In the genomic region with DNA sequence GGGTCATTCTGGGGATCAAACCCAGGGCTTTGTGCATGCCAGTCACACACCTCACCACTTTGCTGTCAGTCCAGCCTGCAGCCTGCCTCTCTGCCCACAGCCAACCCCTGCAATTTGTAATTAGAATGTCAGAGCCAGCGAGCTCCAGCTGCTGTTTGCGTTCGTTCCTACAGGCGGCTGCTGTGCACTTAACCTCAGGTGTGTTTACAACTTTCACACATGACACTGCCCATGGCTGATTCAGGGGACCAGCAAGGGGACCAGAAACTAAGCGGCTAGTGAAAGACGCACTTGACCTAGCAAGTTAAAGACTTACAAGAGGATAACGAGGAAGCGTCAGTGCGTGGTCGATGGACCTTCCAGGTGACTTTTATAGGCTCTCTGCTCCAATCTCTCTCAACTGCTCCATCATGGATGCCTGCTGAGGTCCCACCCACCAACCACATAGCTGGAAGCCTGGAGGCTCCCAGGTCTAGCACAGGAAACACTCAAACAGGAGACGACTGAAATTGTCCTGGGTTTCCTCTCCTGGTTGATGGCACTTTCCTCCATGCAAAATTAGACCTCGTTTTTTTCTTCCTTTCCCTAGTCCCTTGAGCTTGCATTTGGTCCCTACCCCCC, we compare ENCODE assay signal across 11 mouse cellular contexts. TPM values are rescaled to one million over a fixed set of nuclear protein-coding genes. Genes with fewer than 3 reads are reported as not detected.
DNase-seq lines count a peak whose midpoint lies in the region; ATAC-seq lines count a peak whose summit lies in the region.
"Had no signal": no experiment of that assay in that cellular context is flagged by ENCODE, and none has a peak within 500 bp of the region (broad histone marks: within the 10 kb centered on the region; RNA-seq: fewer than 3 reads in every experiment).

No protein-coding gene starts in this region.

- ATAC-seq in limb, embryonic 12.5 days (ENCODE audit: insufficient number of reproducible peaks, insufficient read depth, low FRiP score, low TSS enrichment, low read depth): no peak
- ATAC-seq in stomach, embryonic 14.5 days (ENCODE audit: insufficient number of reproducible peaks, insufficient read depth, low FRiP score, low read depth): no peak
- no peak for ATAC-seq in inflammation-experienced regulatory T-cells, adult 6 months

- no peak overlapping the region; the same call in 1 of the 2 replicates for H3K4me3 ChIP-seq in limb, embryonic 12.5 days (replicated peaks)
- H3K4me3 ChIP-seq in stomach, embryonic 14.5 days (ENCODE audit: low read depth, low read length): peak overlapping the region; percentile 13; the same call in 1 of the 2 replicates
- H3K4me3 ChIP-seq: erythroblast, embryonic 14.5 days; hindbrain, embryonic 12.5 days had no signal

- no peaks in the 10 kb centered on the region for H3K27me3 ChIP-seq in limb, embryonic 12.5 days
- no peaks in the 10 kb centered on the region for H3K27me3 ChIP-seq in stomach, embryonic 14.5 days (ENCODE audit: control insufficient read depth, insufficient read depth, low read length)
- H3K27me3 ChIP-seq: hindbrain, embryonic 12.5 days had no signal

- peak; percentile 9 for DNase-seq in adrenal gland, adult 2 months
- no peak for DNase-seq in adrenal gland, postnatal 36 days
- DNase-seq in kidney, adult 18-20 months: peak; percentile 48
- DNase-seq in kidney, adult 11 months: no peak
- no peak for DNase-seq in gastrocnemius, adult 18-20 months (ENCODE audit: low spot score)
- DNase-seq: right cerebral cortex, postnatal 14 days had no signal

- WGBS in limb, embryonic 12.5 days: 15% methylated on average over 12 of the region's 12 CpGs
- WGBS in stomach, embryonic 14.5 days: 9% methylated on average over 12 of the region's 12 CpGs

- H3K4me2 ChIP-seq in limb, embryonic 12.5 days: peak overlapping the region; percentile 37
- peak overlapping the region; percentile 39 for H3K4me2 ChIP-seq in stomach, embryonic 14.5 days (replicated peaks; ENCODE audit: low read depth, low read length)
- H3K4me2 ChIP-seq: hindbrain, embryonic 12.5 days had no signal

- H3K9ac ChIP-seq in limb, embryonic 12.5 days (replicated peaks): no peak overlapping the region
- H3K9ac ChIP-seq in stomach, embryonic 14.5 days (replicated peaks; ENCODE audit: low read depth, low read length): 0 out of 2 replicates have a peak overlapping the region, but pooled peaks have one; percentile 15
- H3K9ac ChIP-seq: hindbrain, embryonic 12.5 days had no signal

- no peaks in the 10 kb centered on the region for H3K36me3 ChIP-seq in limb, embryonic 12.5 days
- H3K36me3 ChIP-seq in stomach, embryonic 14.5 days (ENCODE audit: control insufficient read depth, insufficient read depth, low read length): no peaks in the 10 kb centered on the region
- H3K36me3 ChIP-seq: hindbrain, embryonic 12.5 days had no signal

- no peaks in the 10 kb centered on the region for H3K9me3 ChIP-seq in limb, embryonic 12.5 days
- H3K9me3 ChIP-seq in stomach, embryonic 14.5 days (ENCODE audit: control insufficient read depth, low read depth, low read length): no peaks in the 10 kb centered on the region
- H3K9me3 ChIP-seq: hindbrain, embryonic 12.5 days had no signal

- peaks cover 41% of the 10 kb centered on the region for H3K4me1 ChIP-seq in limb, embryonic 12.5 days (replicated peaks)
- H3K4me1 ChIP-seq in stomach, embryonic 14.5 days (ENCODE audit: control insufficient read depth, insufficient read depth, low read length): peaks cover 26% of the 10 kb centered on the region

- peak overlapping the region; percentile 60 for H3K27ac ChIP-seq in limb, embryonic 12.5 days
- H3K27ac ChIP-seq in stomach, embryonic 14.5 days (ENCODE audit: low read length): peak overlapping the region; percentile 93
- H3K27ac ChIP-seq: hindbrain, embryonic 12.5 days had no signal

RNA-seq across cellular contexts. Expression of a gene that starts 5.4 kb away (rescaled TPM):
- total RNA-seq in adrenal gland, adult 2 months (2021): 100 to 1,000 TPM; 828 to 858 TPM
- polyA plus RNA-seq in adrenal gland, adult 2 months (2012; rRNA removed): 2,208 and 2,873 TPM in 2 replicates
- total RNA-seq in adrenal gland, postnatal 36 days (2021): 100 to 1,000 TPM; 753 to 830 TPM
- 325 and 346 TPM in 2 replicates for polyA plus RNA-seq in limb, embryonic 12.5 days (2016; fragmentation: Nextera tagmentation; extraction: Ambion mirVana)
- polyA plus RNA-seq in stomach, embryonic 14.5 days (2014; fragmentation: Nextera tagmentation; extraction: Ambion mirVana): 320 TPM in 2 replicates
- total RNA-seq in gastrocnemius, adult 18-20 months (2021): 100 to 1,000 TPM in 1 of 2 experiments, 10 to 100 TPM in 1; 64.3 to 105 TPM
- 10 to 100 TPM in 2 of 3 experiments, 1 to 10 TPM in 1; 9.5 to 15.5 (median 12.1) TPM for polyA plus RNA-seq in inflammation-experienced regulatory T-cells, adult 6 months (2017; shearing (Covaris generic))

RNA-seq across cellular contexts. Expression of a gene that starts 5.9 kb away (rescaled TPM):
- total RNA-seq in adrenal gland, adult 2 months (2021): 100 to 1,000 TPM; 269 to 320 TPM
- 390 and 451 TPM in 2 replicates for polyA plus RNA-seq in adrenal gland, adult 2 months (2012; rRNA removed)
- 100 to 1,000 TPM; 284 to 296 TPM for total RNA-seq in adrenal gland, postnatal 36 days (2021)
- 401 and 407 TPM in 2 replicates for polyA plus RNA-seq in limb, embryonic 12.5 days (2016; fragmentation: Nextera tagmentation; extraction: Ambion mirVana)
- polyA plus RNA-seq in stomach, embryonic 14.5 days (2014; fragmentation: Nextera tagmentation; extraction: Ambion mirVana): 341 and 354 TPM in 2 replicates
- total RNA-seq in gastrocnemius, adult 18-20 months (2021): 100 to 1,000 TPM; 196 to 205 TPM
- 10 to 100 TPM; 35.6 to 70.5 (median 42.2) TPM for polyA plus RNA-seq in inflammation-experienced regulatory T-cells, adult 6 months (2017; shearing (Covaris generic))

RNA-seq across cellular contexts. Expression of a gene that starts 13.8 kb away (rescaled TPM):
- 1 to 10 TPM; 1.1 to 1.5 TPM for total RNA-seq in adrenal gland, adult 2 months (2021)
- 2.1 and 2.5 TPM in 2 replicates for polyA plus RNA-seq in adrenal gland, adult 2 months (2012; rRNA removed)
- 1 to 10 TPM; 1.0 to 1.3 TPM for total RNA-seq in adrenal gland, postnatal 36 days (2021)
- polyA plus RNA-seq in limb, embryonic 12.5 days (2016; fragmentation: Nextera tagmentation; extraction: Ambion mirVana): 2.2 TPM in 2 replicates
- 1.3 and 1.5 TPM in 2 replicates for polyA plus RNA-seq in stomach, embryonic 14.5 days (2014; fragmentation: Nextera tagmentation; extraction: Ambion mirVana)
- total RNA-seq in gastrocnemius, adult 18-20 months (2021): under 1 TPM in 1 of 2 experiments, not detected in 1; 0.12 TPM
- polyA plus RNA-seq in inflammation-experienced regulatory T-cells, adult 6 months (2017; shearing (Covaris generic)): 10 to 100 TPM; 30.8 to 40.1 (median 38.3) TPM
- polyA plus RNA-seq: erythroblast, embryonic 14.5 days had no signal

RNA-seq across cellular contexts. Expression of a gene that starts 37.3 kb away (rescaled TPM):
- under 1 TPM; 0.31 to 0.55 TPM for total RNA-seq in adrenal gland, adult 2 months (2021)
- 0.52 and 0.61 TPM in 2 replicates for polyA plus RNA-seq in adrenal gland, adult 2 months (2012; rRNA removed)
- total RNA-seq in adrenal gland, postnatal 36 days (2021): under 1 TPM; 0.30 to 0.50 TPM
- polyA plus RNA-seq in limb, embryonic 12.5 days (2016; fragmentation: Nextera tagmentation; extraction: Ambion mirVana): 0.15 TPM in 1 of 2 replicates, not detected in the other
- polyA plus RNA-seq in stomach, embryonic 14.5 days (2014; fragmentation: Nextera tagmentation; extraction: Ambion mirVana): 0.28 and 0.43 TPM in 2 replicates
- under 1 TPM; 0.38 to 0.41 TPM for total RNA-seq in gastrocnemius, adult 18-20 months (2021)
- 100 to 1,000 TPM; 319 to 446 (median 407) TPM for polyA plus RNA-seq in inflammation-experienced regulatory T-cells, adult 6 months (2017; shearing (Covaris generic))
- polyA plus RNA-seq: erythroblast, embryonic 14.5 days had no signal

RNA-seq across cellular contexts. Expression of a gene that starts 40.1 kb away (rescaled TPM):
- 100 to 1,000 TPM; 128 to 152 TPM for total RNA-seq in adrenal gland, adult 2 months (2021)
- polyA plus RNA-seq in adrenal gland, adult 2 months (2012; rRNA removed): 220 and 384 TPM in 2 replicates
- 100 to 1,000 TPM; 121 to 176 TPM for total RNA-seq in adrenal gland, postnatal 36 days (2021)
- polyA plus RNA-seq in limb, embryonic 12.5 days (2016; fragmentation: Nextera tagmentation; extraction: Ambion mirVana): 114 and 124 TPM in 2 replicates
- polyA plus RNA-seq in stomach, embryonic 14.5 days (2014; fragmentation: Nextera tagmentation; extraction: Ambion mirVana): 139 and 141 TPM in 2 replicates
- 100 to 1,000 TPM; 109 to 121 TPM for total RNA-seq in gastrocnemius, adult 18-20 months (2021)
- polyA plus RNA-seq in inflammation-experienced regulatory T-cells, adult 6 months (2017; shearing (Covaris generic)): 10 to 100 TPM; 36.7 to 65.7 (median 62.6) TPM

Comparison
In these comparisons a context has a peak if more than half of its experiments do, and no peak if none do; other contexts are left out.
1. DNase-seq: peak in adrenal gland, adult 2 months (single experiment) and kidney, adult 18-20 months (single experiment); none in adrenal gland, postnatal 36 days (0 of 2), kidney, adult 11 months (single experiment) and gastrocnemius, adult 18-20 months (single experiment).
2. RNA of a gene that starts 5.4 kb away (polyA plus RNA-seq): 2,208 to 2,873 TPM in adrenal gland, adult 2 months, 325 to 346 TPM in limb, embryonic 12.5 days and 320 TPM in stomach, embryonic 14.5 days; 9.5 to 15.5 TPM in inflammation-experienced regulatory T-cells, adult 6 months; every median in the first group is over 10 times any median in the second.